Mouse (Mus musculus): ENCODE results near the gene Irs1.

The Irs1 gene

DNA sequence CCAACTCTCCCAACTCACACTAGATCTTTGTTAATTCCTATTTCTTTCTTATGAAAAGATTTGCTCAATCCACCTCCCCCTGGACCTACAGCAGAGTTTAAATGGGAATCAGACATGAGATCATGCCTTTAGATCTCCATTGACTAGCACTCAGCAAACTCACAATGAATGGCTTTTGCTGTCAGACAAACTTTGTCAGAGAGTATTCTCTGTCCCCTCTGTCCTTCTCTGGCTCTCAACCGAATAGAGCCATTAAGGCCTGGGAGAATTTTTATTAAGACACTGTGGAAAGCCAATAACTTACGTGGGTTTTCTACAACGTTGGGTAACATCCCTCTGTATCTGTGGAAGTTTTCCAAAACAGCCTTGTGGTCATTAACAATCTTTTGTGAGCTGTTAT lies 31.2 kb downstream of the Irs1 start:
- intact Hi-C loops (cut with DNase I), result no loop called here

GRCm38 (mm10) chr1:82258331-82258730 lies 32.9 kb downstream of the Irs1 start:
- intact Hi-C loops (cut with DNase I), result no loop called here

DNA sequence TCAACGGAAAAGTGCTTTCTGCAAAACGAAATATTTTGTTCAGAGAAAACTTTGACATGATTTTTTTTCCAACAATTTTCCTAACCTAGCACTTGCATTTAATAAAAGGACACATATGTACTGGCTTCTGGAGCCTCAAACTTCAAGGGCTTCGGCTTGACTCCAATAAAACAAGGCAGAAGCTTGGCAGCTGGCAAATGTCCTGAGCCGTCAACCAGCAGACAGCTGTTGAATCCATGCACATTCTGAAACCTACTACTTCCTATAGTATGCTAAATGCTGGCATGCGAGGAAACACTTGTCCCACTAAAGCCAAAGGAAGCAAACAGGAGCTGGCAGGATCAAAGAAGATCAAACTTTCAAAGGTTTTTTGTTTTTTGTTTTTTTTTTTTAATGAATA lies 33.8 kb downstream of the Irs1 start:
- intact Hi-C loops (cut with DNase I), result no loop called here

GRCm38 (mm10) chr1:82253789-82254445 lies 37.3 kb downstream of the Irs1 start:
- intact Hi-C loops (cut with DNase I), result no loop called here

DNA sequence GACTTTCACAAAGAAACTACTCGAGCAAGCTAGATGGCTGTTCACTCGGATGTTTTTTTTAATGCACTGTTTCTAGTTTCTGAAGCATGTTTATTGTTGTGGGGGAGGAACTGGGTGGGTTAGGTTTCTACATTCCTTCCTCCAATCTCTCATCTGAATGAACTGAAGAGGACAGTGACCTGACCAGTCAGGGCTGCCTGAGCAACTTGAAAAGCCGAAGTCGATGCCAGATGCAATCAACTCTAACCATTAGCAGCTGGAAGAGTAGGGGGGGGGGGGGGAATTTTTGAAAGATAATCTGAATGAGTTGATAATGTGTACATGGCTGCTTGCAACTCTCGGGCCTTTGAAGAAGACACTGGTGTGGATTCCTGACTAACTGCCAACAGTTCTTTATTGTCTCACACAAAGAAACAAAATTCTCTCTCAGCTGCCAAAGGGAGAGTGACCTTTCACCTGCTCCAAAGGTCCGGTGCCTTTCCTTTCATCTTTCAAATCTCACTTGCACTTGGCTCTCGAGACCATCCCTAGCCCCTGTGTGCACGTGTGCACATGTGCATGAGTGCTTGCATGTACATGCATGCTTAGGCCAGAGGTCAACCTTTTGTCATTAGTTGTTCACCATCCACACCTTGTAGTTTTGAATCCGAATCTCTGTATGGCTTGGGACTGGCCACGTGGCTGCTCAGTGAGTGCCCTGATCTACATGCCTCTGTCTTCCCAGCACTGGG lies 43.8 kb downstream of the Irs1 start:
- intact Hi-C loops (cut with DNase I), result no loop called here

DNA sequence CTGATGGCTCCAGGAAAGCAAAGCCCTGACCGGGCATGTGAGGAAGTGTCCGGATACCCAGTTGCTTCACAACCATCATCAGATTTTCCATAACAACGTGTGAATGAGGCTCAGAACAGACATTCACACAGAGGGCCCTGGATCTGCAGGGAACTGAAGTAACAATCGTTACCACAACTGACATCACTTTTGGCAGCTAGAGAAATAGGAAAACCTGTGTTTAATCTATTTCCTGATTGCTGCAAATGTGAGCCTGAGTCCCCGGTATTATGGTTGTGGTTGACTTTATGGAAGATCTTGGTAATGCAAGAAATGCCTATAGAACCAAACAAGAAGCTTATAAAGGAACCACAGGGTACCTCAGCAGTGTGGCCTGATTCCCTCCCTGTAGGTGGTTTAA lies 46.2 kb downstream of the Irs1 start:
- intact Hi-C loops (cut with DNase I), result no loop called here

DNA sequence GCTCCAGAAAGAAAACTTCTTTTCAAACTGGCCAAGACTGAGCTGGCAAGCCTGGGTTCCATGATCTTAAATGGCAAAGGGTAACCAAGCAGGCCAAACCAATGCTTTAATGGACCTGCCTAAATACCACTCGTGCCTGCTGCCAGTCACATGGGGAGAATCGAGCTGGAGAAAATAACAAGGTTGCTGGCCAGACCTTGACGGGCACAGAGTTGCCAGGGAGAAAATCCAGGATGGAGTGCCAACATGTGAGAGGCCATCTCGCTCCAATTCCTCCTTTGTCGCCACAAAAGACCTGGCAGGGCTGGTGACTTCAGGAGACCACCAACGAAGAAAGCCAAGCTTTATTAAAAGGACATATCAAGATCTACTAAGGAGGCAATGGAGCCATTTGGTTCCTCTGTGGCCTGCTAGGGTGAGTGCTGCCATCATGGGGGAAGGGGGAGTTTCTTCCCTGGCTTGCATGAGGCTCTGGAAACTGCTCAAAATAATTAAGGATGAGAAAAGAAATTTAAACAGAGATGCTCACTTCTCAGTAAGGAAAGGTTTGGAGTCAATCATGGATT lies 47.9 kb downstream of the Irs1 start:
- intact Hi-C loops (cut with DNase I), result no loop called here

DNA sequence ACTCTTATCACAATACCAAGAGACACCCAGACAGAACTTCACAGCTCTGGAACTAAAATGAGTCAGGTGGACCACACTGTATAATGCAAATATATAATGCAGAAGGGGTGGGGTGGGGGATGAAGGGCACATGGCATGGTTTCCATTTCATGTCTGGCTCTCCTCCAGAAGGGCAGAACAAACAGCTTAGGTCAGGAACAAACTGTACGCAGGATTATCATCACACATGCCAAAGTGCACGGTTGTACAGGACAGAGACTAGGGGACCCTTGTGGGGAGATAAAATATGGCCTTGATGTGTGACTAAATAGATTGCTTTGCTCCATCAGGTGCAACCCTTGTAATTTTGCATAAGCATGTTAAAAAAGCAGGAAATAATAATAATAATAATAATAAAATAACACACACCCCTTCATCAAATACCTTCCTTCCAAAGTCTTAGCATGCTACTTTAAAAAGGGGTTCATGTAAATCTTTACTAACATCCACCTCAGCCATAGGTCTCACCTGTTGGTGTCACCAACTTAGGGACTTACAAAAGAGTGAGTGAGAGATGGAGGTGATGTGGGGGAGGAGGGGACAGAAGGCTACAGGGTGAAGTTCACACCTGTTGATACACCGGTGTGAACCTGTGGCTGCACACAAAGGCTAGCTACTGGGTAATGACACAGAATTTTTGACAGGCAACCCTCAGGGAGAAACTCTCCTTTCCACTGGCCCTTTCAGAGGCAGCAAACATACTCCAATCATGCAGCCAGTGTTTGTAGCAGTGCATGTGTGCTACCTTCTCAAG lies 51.6 kb downstream of the Irs1 start:
- intact Hi-C loops (cut with DNase I), result no loop called here

DNA sequence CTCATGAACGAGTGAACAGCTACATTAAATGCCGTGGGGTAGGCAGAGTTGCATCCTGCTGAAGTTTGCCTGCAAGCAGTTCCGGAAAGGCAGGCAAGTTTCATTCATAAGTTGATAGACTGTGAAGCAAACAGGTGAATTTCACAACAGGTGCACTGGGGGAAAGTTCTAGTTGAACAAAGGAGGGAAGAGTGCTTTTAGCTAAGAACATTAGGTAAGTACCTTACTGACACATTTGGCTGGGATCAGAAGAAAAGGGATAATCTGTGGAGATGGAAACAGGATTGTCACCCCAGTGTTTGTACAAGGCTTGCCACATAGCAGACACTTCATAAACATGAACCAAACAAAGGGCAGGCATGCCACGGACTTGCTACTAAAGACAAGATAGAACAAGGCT lies 53.0 kb downstream of the Irs1 start:
- intact Hi-C loops (cut with DNase I), result no loop called here

DNA sequence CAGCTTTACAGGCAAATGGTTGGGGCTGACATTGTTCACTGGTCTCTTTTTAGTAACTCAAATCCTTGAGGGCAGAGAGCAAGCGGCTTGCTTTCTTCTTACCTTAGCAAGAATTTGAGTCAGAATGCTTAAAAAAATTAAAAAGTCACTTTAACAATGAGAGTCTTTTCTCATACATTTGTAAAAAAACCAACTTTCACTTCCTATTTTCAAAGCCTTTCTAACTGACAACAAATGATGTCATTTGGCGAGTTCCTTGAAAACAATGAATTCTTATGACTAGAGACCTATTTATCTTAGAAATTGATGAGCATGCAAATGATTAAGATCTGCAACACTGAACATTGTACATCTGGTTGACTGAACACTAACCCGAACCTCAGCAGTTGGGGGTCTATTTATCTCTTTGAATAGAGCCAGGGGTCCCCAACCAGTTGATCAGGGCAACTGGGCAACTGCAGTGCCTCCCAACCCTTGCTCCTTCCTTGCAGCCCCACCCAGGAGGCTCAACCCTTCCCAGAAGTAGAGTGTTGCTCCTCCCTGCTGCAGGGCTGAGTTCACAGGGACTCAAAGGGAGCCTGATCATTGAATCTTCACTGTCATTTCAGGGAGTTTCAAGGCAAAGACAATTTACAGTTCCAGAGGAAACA lies 55.6 kb downstream of the Irs1 start:
- intact Hi-C loops (cut with DNase I), result no loop called here

- intact Hi-C loops (cut with DNase I), result no loop called here
Measured at GRCm38 (mm10) chr1:82234616-82235015, 56.6 kb downstream of the Irs1 start.

DNA sequence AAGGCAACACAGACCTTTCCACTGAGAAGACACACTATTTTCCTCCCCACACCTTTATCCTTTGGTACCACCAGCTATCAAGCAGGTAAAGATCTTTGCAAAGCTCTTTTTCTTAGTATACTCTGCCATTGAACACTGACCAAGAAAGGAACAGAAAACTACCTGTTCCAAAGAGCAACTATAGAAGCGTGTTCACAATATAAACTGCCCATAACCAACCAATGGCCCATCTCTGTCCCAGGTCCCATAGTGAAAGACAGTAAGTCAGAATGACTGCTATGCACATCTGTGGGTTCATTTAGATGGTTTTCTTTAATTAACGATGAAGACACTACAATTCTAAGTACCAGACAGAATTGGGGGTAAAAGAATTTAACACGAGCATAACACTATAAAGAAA lies 58.4 kb downstream of the Irs1 start, which contains the start of gene Gm9747:
Gene Gm9747, plus strand, starts transcription at position 301 of the 400 bp plus-strand sequence.
- intact Hi-C loops (cut with DNase I), result no loop called here

DNA sequence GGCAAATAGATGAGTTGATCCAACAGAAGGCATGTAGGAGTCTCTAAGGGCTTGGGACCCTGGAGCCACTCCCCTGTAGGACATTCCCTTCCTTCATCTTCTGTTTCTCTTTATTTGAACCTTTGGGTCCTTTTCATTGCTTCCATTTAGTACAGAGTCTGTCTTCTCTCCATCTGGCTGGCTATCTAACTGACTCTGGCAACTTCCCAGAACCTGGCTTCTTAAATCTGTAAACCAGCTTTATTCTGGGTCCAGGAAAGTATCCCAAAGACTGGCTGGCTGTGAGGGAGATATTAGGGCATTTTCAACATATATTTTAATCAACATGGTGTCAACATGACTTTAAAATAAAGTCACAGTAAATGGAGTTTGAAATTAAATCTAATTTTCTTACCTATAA lies 62.4 kb downstream of the Irs1 start:
- intact Hi-C loops (cut with DNase I), result no loop called here

DNA sequence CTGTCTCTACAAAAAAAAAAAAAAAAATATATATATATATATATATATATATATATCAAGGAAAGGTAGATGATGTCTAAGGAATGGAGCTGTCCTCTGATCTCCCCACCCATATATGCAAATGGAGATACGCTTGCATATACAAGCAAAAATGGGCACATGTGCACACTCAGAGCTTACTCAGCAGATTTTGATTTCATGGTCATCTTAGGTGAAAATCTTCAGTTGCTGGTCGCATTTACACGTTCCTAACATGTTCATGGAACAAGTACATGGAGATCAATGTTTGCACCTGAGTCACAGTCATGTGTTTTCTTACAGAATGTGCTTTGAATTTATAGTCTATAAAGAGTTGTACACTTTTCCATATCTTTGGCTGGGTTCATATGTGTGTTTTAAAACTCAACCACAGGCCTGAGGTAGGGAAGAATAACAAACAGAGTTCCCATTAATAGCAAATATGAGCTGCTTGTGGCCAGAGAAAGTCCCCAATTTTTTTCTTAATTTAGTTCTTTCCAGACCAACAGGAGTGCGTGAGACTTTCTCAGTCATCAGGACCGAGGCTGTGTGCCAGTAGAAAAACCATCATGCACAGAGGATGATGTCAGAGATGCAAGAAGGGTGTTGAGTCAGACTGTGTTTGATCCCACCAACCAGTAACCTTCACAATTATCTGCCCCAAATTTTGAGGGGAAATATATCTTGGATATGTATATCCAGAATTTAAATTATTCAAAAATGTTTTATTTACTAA lies 68.0 kb downstream of the Irs1 start:
- intact Hi-C loops (cut with DNase I), result no loop called here

GRCm38 (mm10) chr1:82221462-82221861 lies 69.8 kb downstream of the Irs1 start:
- intact Hi-C loops (cut with DNase I), result no loop called here

GRCm38 (mm10) chr1:82220673-82221396 lies 70.4 kb downstream of the Irs1 start:
- intact Hi-C loops (cut with DNase I), result no loop called here

DNA sequence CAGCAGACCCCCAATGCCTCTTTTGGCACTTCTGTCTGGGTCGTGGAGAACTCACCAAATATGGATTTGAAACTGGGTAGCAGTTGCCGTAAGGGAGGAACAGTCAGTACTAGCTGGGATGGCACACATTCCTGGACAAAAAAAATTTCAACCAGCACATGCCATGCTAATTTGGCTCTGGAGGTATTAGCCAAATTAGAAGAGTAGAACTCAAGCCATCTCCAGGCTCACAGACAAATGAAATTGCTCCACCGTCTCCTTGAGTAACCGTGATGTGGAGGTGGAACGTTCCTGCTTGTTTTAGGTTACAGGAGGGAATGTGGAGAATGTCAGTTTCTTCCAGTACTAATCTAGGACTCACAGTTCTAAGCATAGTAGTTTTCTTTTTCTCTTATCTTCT lies 83.7 kb downstream of the Irs1 start:
- intact Hi-C loops (cut with DNase I), result no loop called here

DNA sequence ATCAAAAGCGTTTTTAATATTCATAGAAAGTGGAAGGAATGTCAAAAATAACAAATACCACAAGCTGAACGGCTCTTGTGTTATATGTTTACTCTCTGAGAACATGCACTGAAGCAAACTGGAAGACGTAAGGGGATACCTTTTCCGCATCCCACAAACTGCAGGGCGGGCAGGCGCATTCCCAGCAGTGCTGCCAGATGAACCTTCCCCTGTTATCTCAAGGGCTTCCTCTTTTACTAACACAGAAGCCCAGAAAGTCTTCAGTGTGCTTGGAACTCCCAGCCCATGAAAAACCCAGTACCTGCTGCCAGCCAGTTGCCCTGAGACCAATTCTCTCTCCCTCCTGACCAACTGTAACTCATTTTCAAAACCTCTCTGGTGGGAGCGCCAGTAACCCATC lies 90.6 kb downstream of the Irs1 start:
- intact Hi-C loops (cut with DNase I), result no loop called here

GRCm38 (mm10) chr1:82199918-82200317 lies 91.3 kb downstream of the Irs1 start:
- intact Hi-C loops (cut with DNase I), result loop anchor here (5.0 kb wide), 1 partner anchor 77 kb away; no protein-coding TSS in a partner anchor

DNA sequence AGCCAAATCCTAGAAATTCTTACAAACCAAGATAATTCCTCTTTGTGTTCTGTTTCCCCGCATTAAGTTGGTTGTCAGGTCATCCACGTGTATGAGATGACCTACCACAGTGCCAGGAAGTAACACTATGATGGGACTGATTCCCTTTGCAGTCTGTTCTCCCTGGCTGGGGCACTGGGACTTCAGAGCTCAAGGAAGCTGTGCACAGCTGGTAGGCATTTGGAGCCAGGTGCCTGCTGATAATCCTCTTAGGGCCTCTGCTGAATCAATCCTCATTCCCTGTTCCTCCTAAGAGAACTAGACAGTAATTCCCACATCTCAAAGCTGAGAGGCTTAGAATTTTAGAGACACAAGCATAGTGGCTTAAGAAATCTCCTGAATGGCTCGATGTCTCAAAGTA lies 99.6 kb downstream of the Irs1 start:
- intact Hi-C loops (cut with DNase I), result loop anchor here (5.0 kb wide), 1 partner anchor 96 kb away; no protein-coding TSS in a partner anchor
